Mouse (Mus musculus) embryonic facial prominence, embryonic 11.5 days (tissue): ENCODE data around the gene Igfbp4. TPM values are rescaled to one million over a fixed set of nuclear protein-coding genes. Genes with fewer than 3 reads are reported as not detected.
A peak's percentile ranks its signal among the peaks of the same experiment; 100 is the strongest.

Experiments used
- ATAC-seq: fragments of 200-750 bp; cut with Nextera tagmentation; replicated peaks from 2 replicates; pipeline ENCODE4 v1.8.0; 2017; ENCODE audit warnings: low read depth; ENCODE audit not compliant: insufficient number of reproducible peaks, low FRiP score, low TSS enrichment
- DNase-seq: peaks from one replicate; pipeline ENCODE4 v3.0.0-alpha.2; 2015; ENCODE audit warnings: low spot score
- H3K27ac ChIP-seq: fragments of 300-500 bp; sonication (generic); replicated peaks from 2 replicates; pipeline ENCODE4 v1.5.1; 2014; ENCODE audit warnings: mild to moderate bottlenecking, low read depth, low read length, control low read depth
- H3K27me3 ChIP-seq: fragments of 300-500 bp; sonication (generic); 2 replicates; pipeline ENCODE4 v1.6.1; 2014; ENCODE audit warnings: mild to moderate bottlenecking, low read length, moderate library complexity, mixed read lengths; ENCODE audit not compliant: control insufficient read depth, insufficient read depth
- H3K36me3 ChIP-seq: fragments of 300-500 bp; sonication (generic); replicated peaks from 2 replicates; pipeline ENCODE4 v1.6.1; 2014; ENCODE audit warnings: low read depth, mild to moderate bottlenecking, low read length, moderate library complexity, mixed read lengths; ENCODE audit not compliant: control insufficient read depth, insufficient read depth
- H3K4me1 ChIP-seq: fragments of 300-500 bp; sonication (generic); 2 replicates; pipeline ENCODE4 v1.6.1; 2014; ENCODE audit warnings: low read length, mixed read lengths; ENCODE audit not compliant: control insufficient read depth, insufficient read depth
- H3K4me2 ChIP-seq: fragments of 300-500 bp; sonication (generic); 2 replicates; pipeline ENCODE4 v1.6.1; 2014; ENCODE audit warnings: low read depth, mild to moderate bottlenecking, control low read depth, low read length, moderate library complexity
- H3K4me3 ChIP-seq: fragments of 300-500 bp; sonication (generic); 2 replicates; pipeline ENCODE4 v1.5.1; 2014; ENCODE audit warnings: low read depth, low read length, control low read depth
- H3K9ac ChIP-seq: fragments of 300-500 bp; sonication (generic); replicated peaks from 2 replicates; pipeline ENCODE4 v1.6.1; 2014; ENCODE audit warnings: mild to moderate bottlenecking, control low read depth, low read length
- H3K9me3 ChIP-seq: fragments of 300-500 bp; sonication (generic); replicated peaks from 2 replicates; pipeline ENCODE4 v1.6.1; 2016; ENCODE audit warnings: mild to moderate bottlenecking, low read length, inconsistent platforms, mixed read lengths; ENCODE audit not compliant: control insufficient read depth
- WGBS: fragments of 180-500 bp; shearing (Covaris S2); extraction: QIAGEN DNeasy Blood & Tissue Kit; methylation state at CpG from one replicate; pipeline ENCODE4 v1.1.7; 2014; 5-methylcytosine and 5-hydroxymethylcytosine counted together
- polyA plus RNA-seq: library from polyadenylated mRNA; unstranded; fragments of >200 nt; fragmentation: Nextera tagmentation; extraction: Ambion mirVana; gene quantifications from 2 replicates; pipeline ENCODE4 v1.2.1, GENCODE M21; 2014

Igfbp4 gene
- polyA plus RNA-seq, 1 experiment from 2014 or later, result 477 TPM

- Histone ChIP-seq H3K4me2 (no peak overlapping the region), H3K4me3 (no peak overlapping the region), H3K4me1 (peaks cover 2% of the 10 kb centered on the region), H3K27ac (peak overlapping the region; percentile 30; the same call in 1 of the 2 replicates), H3K36me3 (no peaks in the 10 kb centered on the region), H3K9me3 (no peaks in the 10 kb centered on the region), H3K9ac (no peak overlapping the region), H3K27me3 (no peaks in the 10 kb centered on the region)
- ATAC-seq (no peak), DNase-seq (no peak)
- 72% methylated on average over 3 of the region's 3 CpGs for WGBS
Observed at GRCm38 (mm10) chr11:99060435-99060834, 19.4 kb downstream of the Igfbp4 start.

GRCm38 (mm10) chr11:99062661-99063060 is 21.6 kb downstream of the Igfbp4 start:
- no peak overlapping the region for H3K27ac ChIP-seq
- H3K36me3 ChIP-seq, result no peaks in the 10 kb centered on the region
- 83% methylated on average over 7 of the region's 7 CpGs for WGBS
- H3K27me3 ChIP-seq, result no peaks in the 10 kb centered on the region
- DNase-seq, result no peak
- H3K9ac ChIP-seq, result no peak overlapping the region; the same call in 1 of the 2 replicates
- no peak overlapping the region for H3K4me2 ChIP-seq
- no peak overlapping the region for H3K4me3 ChIP-seq
- H3K4me1 ChIP-seq, result no peaks in the 10 kb centered on the region; the same call in 1 of the 2 replicates
- ATAC-seq, result no peak
- no peaks in the 10 kb centered on the region for H3K9me3 ChIP-seq

GRCm38 (mm10) chr11:99063406-99064131 is 22.5 kb downstream of the Igfbp4 start:
- no peaks in the 10 kb centered on the region for H3K27me3 ChIP-seq
- no peak overlapping the region for H3K27ac ChIP-seq
- ATAC-seq (no peak), DNase-seq (no peak)
- no peaks in the 10 kb centered on the region for H3K36me3 ChIP-seq
- no peak overlapping the region for H3K4me2 ChIP-seq
- no peaks in the 10 kb centered on the region; the same call in 1 of the 2 replicates for H3K4me1 ChIP-seq
- H3K4me3 ChIP-seq, result no peak overlapping the region
- WGBS, result 31% methylated on average over 8 of the region's 8 CpGs
- no peak overlapping the region; the same call in 1 of the 2 replicates for H3K9ac ChIP-seq
- no peaks in the 10 kb centered on the region for H3K9me3 ChIP-seq

- Histone ChIP-seq H3K9me3 (no peaks in the 10 kb centered on the region), H3K27me3 (no peaks in the 10 kb centered on the region), H3K4me3 (no peak overlapping the region), H3K9ac (no peak overlapping the region; the same call in 1 of the 2 replicates), H3K27ac (no peak overlapping the region), H3K4me2 (no peak overlapping the region), H3K4me1 (no peaks in the 10 kb centered on the region; the same call in 1 of the 2 replicates), H3K36me3 (no peaks in the 10 kb centered on the region)
- 51% methylated on average over 3 of the region's 3 CpGs for WGBS
- no peak for ATAC-seq
- DNase-seq, result no peak
Observed at GRCm38 (mm10) chr11:99065353-99065752, 24.3 kb downstream of the Igfbp4 start.

- Histone ChIP-seq H3K9ac (no peak overlapping the region; the same call in 1 of the 2 replicates), H3K9me3 (no peaks in the 10 kb centered on the region), H3K4me1 (peaks cover under 1% of the 10 kb centered on the region; the same call in 1 of the 2 replicates), H3K27me3 (no peaks in the 10 kb centered on the region), H3K36me3 (no peaks in the 10 kb centered on the region), H3K4me2 (no peak overlapping the region), H3K4me3 (no peak overlapping the region), H3K27ac (no peak overlapping the region)
- 0 out of 2 replicates have a peak, but pooled peaks have one; percentile 17 for ATAC-seq
- 21% methylated on average over 2 of the region's 2 CpGs for WGBS
- peak; percentile 90 for DNase-seq
Observed at GRCm38 (mm10) chr11:99065979-99066378, 24.9 kb downstream of the Igfbp4 start.

GRCm38 (mm10) chr11:99067591-99067990 is 26.5 kb downstream of the Igfbp4 start:
- 77% methylated on average over 8 of the region's 8 CpGs for WGBS
- ATAC-seq (no peak), DNase-seq (no peak)
- Histone ChIP-seq H3K4me1 (peaks cover 7% of the 10 kb centered on the region), H3K4me3 (no peak overlapping the region), H3K27me3 (no peaks in the 10 kb centered on the region), H3K4me2 (no peak overlapping the region), H3K9me3 (no peaks in the 10 kb centered on the region), H3K27ac (no peak overlapping the region), H3K9ac (no peak overlapping the region), H3K36me3 (no peaks in the 10 kb centered on the region)

- Histone ChIP-seq H3K27ac (no peak overlapping the region), H3K4me3 (no peak overlapping the region), H3K9ac (no peak overlapping the region), H3K36me3 (no peaks in the 10 kb centered on the region), H3K9me3 (no peaks in the 10 kb centered on the region), H3K4me1 (peaks cover 7% of the 10 kb centered on the region), H3K4me2 (no peak overlapping the region), H3K27me3 (no peaks in the 10 kb centered on the region)
- no peak for ATAC-seq
- DNase-seq, result no peak
- WGBS, result 85% methylated on average over 5 of the region's 5 CpGs
Observed at GRCm38 (mm10) chr11:99068455-99068854, 27.4 kb downstream of the Igfbp4 start.

GRCm38 (mm10) chr11:99071866-99072265 is 30.8 kb downstream of the Igfbp4 start:
- peaks cover 12% of the 10 kb centered on the region for H3K4me1 ChIP-seq
- ATAC-seq, result peak; percentile 93

More at GRCm38 (mm10) chr11:99071866-99072265, 30.8 kb downstream of the Igfbp4 start:
- 3% methylated on average over 6 of the region's 6 CpGs for WGBS
- no peak overlapping the region for H3K9ac ChIP-seq
- H3K9me3 ChIP-seq, result no peaks in the 10 kb centered on the region
- DNase-seq, result peak; percentile 95
- no peaks in the 10 kb centered on the region for H3K36me3 ChIP-seq
- no peak overlapping the region for H3K4me3 ChIP-seq
- H3K4me2 ChIP-seq, result no peak overlapping the region; the same call in 1 of the 2 replicates
- H3K27ac ChIP-seq, result peak overlapping the region; percentile 88
- H3K27me3 ChIP-seq, result no peaks in the 10 kb centered on the region
